Mouse (Mus musculus): ENCODE measurements around the gene Ciao1.

DNA sequence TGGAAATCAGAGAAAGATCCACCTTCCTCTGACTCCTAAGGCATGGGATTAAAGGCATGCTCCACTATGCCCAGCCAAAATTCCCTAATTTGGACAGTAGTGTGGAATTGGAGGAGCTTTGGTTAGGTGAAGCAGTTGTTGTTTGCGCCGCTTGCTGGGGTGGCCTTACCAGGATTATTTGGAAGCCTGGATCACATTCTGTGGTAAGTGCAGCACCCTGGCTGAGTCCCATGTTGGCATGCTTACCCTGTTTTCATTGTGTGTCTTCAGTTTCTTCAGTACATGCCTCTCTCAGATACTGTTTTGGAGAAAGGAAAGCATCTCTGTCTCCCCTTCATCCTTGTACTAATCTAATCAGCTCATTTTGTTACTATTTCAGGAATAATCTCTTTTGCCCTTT lies 27.0 kb upstream of the Ciao1 start:
- no peak for TF ChIP-seq MAFK (IDR thresholded peaks at IDR 0.05; ENCODE audit: insufficient read depth, low read depth, low read length)
- no peak for TF ChIP-seq CHD2 (IDR thresholded peaks at IDR 0.05; ENCODE audit: low read depth, low read length)
- TF ChIP-seq ZC3H11A (IDR thresholded peaks at IDR 0.05; ENCODE audit: borderline replicate concordance, low read depth, low read length): no peak
- no peak for TF ChIP-seq ZNF384 (IDR thresholded peaks at IDR 0.05; ENCODE audit: low read depth, low read length)
- no peak for TF ChIP-seq HCFC1 (IDR thresholded peaks at IDR 0.05; ENCODE audit: borderline replicate concordance, insufficient read depth, low read length)

All from ES-E14 (cell line).